Mouse (Mus musculus) monocyte, adult 2 months (primary cell): ENCODE measurements around the gene Hmcn1.

ENCODE experiments used
- DNase-seq, 2 experiments: peaks; one replicate each; pipeline ENCODE4 v3.0.0; 2022; ENCODE audit warnings: low spot score in 2 of 2, low read depth in 1 of 2

Gene Hmcn1

GRCm38 (mm10) chr1:150786746-150787145 is 206.5 kb downstream of the Hmcn1 start:
- no peak for DNase-seq

- no peak for DNase-seq
Measured at GRCm38 (mm10) chr1:150783070-150783842, 210.0 kb downstream of the Hmcn1 start.

GRCm38 (mm10) chr1:150779902-150780301 is 213.3 kb downstream of the Hmcn1 start:
- no peak for DNase-seq

GRCm38 (mm10) chr1:150776741-150777140 is 216.5 kb downstream of the Hmcn1 start:
- no peak for DNase-seq

GRCm38 (mm10) chr1:150775742-150776141 is 217.5 kb downstream of the Hmcn1 start:
- no peak for DNase-seq

GRCm38 (mm10) chr1:150772958-150773357 is 220.3 kb downstream of the Hmcn1 start:
- DNase-seq: no peak

GRCm38 (mm10) chr1:150770948-150771521 is 222.2 kb downstream of the Hmcn1 start:
- no peak for DNase-seq

GRCm38 (mm10) chr1:150769836-150770235 is 223.4 kb downstream of the Hmcn1 start:
- DNase-seq: no peak

GRCm38 (mm10) chr1:150761678-150762077 is 231.6 kb downstream of the Hmcn1 start:
- DNase-seq: no peak

GRCm38 (mm10) chr1:150760801-150761331 is 232.4 kb downstream of the Hmcn1 start:
- DNase-seq: no peak

- no peak for DNase-seq
Measured at GRCm38 (mm10) chr1:150759476-150760079, 233.7 kb downstream of the Hmcn1 start.

GRCm38 (mm10) chr1:150753920-150754319 is 239.3 kb downstream of the Hmcn1 start:
- no peak for DNase-seq

- no peak for DNase-seq
Measured at GRCm38 (mm10) chr1:150748783-150749182, 244.5 kb downstream of the Hmcn1 start.

GRCm38 (mm10) chr1:150747771-150748170 is 245.5 kb downstream of the Hmcn1 start:
- DNase-seq: no peak

- no peak for DNase-seq
Measured at GRCm38 (mm10) chr1:150743097-150743843, 250.0 kb downstream of the Hmcn1 start.

- DNase-seq: no peak
Measured at GRCm38 (mm10) chr1:150742376-150743087, 250.7 kb downstream of the Hmcn1 start.

- no peak for DNase-seq
Measured at GRCm38 (mm10) chr1:150711438-150711837, 281.8 kb downstream of the Hmcn1 start.

- no peak for DNase-seq
Measured at GRCm38 (mm10) chr1:150706502-150706901, 286.7 kb downstream of the Hmcn1 start.

- DNase-seq: no peak
Measured at GRCm38 (mm10) chr1:150697749-150698148, 295.5 kb downstream of the Hmcn1 start.

GRCm38 (mm10) chr1:150682044-150682443 is 311.2 kb downstream of the Hmcn1 start:
- no peak for DNase-seq

GRCm38 (mm10) chr1:150681433-150681832 is 311.8 kb downstream of the Hmcn1 start:
- no peak for DNase-seq
